Mouse (Mus musculus) heart, postnatal 10 days (tissue): ENCODE results near the gene A430078G23Rik. TPM values are rescaled to one million over a fixed set of nuclear protein-coding genes. Genes with fewer than 3 reads are reported as not detected.
A peak's percentile ranks its signal among the peaks of the same experiment; 100 is the strongest.
"Not testable (repeated sequence)": the region's sequence is repeated elsewhere in the genome, so short reads cannot be mapped to it uniquely, and the experiment has no call there.

ENCODE experiments used
- DNase-seq, 2 experiments: peaks; one replicate each; pipeline ENCODE4 v3.0.0; 2021
- intact Hi-C: fragments of 180-260 bp; cut with DNase I; formaldehyde crosslinking; loops from one replicate; pipeline ENCODE4 v1.15.1; 2025
- total RNA-seq, 2 experiments: library from RNA; stranded (reverse); gene quantifications; 2 replicates each; pipeline ENCODE4 v1.2.3; 2021

Gene A430078G23Rik
- total RNA-seq = under 1 TPM; 0.27 to 0.29 TPM

DNA sequence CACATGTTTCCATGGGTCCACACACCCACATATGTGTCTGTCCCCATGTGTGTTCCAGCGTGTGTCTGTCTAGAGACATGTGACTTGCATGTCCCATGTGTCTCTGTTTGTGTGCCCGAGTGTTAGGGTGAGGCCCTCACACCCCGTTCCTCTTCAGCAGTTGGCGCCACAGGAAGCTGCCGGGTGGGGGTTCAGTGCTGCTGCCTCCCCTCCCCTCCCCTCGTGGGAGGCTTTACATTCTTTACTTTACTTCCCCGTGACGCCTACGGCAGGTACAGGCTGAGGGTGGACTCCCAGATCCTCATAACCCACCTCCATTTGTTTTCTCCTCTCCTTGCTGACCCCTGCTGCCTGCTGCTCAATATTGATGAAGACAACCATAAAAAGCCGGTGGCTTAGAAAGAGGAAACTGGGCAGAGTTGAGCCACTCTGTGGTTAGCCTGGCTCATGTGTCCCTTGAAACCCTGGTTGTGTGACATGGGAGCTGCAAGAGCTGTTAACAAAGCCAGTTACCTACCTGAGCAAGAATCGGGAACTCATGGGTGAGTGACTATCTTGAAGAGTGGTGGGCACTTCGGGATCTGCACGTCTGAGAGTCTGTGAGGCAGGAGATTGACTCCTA lies at the start of gene A430078G23Rik:
Gene A430078G23Rik (plus strand): TSS at position 227 of the 622 bp plus-strand sequence.
- intact Hi-C loops = loop anchor here (10.0 kb wide), 2 partner anchors 92 to 322 kb away; partner anchors contain the start of genes Fcor and Trappc5
- DNase-seq = no peak

DNA sequence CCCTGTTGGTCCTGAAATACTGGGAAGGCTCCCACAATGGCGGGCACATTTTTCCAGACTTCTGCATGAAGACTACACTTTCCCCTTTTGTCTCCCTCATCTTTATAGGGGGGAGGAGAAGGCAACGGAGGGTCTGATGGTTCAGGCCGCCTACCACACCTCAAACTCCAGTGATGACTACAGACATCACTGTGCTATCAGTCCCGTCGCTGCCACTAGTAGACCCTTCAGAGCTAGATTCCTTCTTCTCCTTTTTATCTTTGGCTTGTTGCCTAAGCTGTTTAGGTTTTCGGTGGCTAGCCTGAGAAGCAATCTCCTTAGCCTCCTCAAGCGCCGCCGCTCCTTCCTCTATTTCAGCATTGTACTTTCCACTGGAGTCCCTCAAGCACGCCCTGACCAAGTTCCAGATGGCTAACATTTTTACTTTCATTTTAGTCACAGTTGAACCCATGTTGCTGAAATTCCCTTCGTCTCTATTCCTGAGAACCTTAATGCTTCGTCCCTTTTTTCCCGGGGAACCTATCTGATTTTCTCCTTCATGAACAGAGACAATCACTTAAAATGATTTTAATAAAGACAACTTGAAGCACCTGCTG lies 44.9 kb upstream of the A430078G23Rik start:
- DNase-seq, intact Hi-C loops: not testable (repeated sequence)

DNA sequence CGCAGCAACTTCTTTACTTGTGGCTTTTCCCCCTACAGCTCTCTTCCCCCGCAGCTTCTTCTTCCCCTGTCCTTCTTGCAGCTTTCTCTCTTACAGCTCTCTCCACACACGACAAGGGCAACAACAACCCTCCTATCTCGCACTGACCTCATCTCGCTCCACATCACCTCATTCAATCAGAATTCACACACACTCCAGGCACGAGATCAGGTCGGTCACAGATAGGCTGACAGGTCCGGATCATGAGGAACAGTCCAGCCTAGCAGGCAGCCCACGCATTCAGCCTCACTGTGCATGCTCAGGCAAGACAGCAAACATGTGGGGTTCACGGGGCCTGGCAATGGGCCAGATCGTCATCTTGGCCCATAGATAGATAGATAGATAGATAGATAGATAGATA lies 43.6 kb upstream of the A430078G23Rik start:
- no peak for DNase-seq
- intact Hi-C loops = no loop called here

DNA sequence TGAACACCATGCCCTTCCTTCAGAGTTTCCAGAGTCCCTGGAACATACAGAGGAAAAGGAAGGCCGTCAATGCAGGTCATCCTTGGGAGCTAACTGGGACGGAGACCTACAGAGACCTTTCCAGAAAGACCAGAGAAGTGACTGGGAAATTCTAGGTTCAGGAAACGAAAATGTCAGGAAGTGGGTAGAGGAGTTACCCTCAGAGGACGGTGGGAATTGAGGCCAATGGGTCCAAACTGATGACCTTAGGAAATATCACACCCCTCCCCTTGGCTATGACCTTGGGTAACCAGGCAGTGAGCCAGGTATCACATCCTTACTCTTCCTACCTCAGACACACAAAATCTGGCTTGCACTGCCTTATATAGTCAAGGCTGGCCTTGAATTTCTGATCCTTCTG lies 41.7 kb upstream of the A430078G23Rik start:
- no peak for DNase-seq
- intact Hi-C loops = no loop called here

DNA sequence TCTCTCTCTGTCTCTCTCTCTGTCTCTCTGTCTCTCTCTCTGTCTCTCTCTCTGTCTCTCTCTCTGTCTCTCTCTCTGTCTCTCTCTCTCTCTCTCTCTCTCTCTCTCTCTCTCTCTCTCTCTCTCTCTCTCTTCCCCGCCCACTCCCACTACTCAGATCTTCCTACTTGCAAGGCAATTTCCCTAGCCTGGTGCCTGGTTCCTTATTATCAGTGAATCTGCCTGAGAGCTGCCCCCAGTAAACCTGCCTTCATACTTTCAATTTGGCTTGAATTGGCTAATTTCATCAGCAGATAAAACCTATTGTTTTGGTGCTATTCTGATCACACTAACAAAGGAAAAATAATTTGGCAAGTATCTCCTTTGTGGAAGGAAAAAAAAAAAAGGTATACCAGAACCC lies 39.8 kb upstream of the A430078G23Rik start:
- intact Hi-C loops, DNase-seq: not testable (repeated sequence)

DNA sequence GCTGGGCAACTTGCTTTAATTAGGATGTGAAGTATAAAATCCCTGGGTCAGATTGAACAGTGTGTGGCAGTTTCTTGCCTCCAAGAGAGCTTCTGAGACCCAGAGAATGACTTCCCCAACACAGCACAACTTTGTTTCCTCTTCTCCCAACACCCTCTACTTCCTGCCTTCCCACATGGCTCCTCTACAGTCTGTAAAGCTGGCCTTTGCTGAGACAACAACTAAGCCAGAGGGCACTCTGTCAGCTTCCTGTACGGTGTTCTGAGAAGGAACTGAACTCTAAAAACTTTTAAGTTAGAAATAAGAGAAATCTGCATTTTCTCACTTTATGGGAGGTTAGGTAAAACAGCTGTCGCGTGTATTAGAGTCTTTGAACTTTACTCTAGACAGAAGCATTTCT lies 39.4 kb upstream of the A430078G23Rik start:
- no peak for DNase-seq
- intact Hi-C loops = no loop called here

DNA sequence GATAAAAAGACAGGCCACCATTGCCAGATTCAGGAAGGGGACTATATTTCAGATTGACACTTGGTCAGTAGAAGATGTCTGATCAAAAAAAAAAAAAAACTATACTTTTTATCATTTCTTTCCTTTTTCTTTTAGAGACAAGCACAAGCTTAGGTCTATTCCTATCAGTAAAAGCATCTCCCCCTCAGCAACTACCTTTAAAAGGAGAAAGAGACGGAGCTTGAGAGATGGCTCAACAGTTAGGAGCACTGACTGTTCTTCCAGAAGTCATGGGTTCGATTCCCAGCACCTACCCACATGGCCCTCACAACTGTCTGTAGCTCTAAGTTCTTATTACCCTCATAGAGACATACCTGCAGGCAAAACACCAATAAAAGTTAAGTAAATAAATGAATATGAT lies 38.9 kb upstream of the A430078G23Rik start:
- intact Hi-C loops = no loop called here
- DNase-seq = no peak

DNA sequence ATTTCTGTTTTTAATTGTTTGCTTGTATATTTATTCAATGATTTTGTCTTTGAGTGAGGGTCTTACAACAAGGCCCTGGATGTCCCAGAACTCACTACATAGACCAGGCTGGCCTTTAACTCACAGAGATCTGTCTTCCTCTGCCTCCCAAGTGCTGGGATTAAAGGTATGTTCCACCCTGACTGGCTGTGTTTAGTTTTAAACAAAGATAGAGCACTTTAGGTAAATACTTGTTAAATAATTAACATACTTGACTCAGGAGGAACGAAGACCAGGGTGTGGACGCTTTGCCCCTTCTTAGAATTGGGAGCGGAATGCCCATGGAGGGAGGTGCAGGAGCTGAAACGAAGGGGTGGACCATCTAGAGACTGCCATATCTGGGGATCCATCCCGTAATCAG lies 36.6 kb upstream of the A430078G23Rik start:
- DNase-seq = no peak
- intact Hi-C loops = no loop called here

DNA sequence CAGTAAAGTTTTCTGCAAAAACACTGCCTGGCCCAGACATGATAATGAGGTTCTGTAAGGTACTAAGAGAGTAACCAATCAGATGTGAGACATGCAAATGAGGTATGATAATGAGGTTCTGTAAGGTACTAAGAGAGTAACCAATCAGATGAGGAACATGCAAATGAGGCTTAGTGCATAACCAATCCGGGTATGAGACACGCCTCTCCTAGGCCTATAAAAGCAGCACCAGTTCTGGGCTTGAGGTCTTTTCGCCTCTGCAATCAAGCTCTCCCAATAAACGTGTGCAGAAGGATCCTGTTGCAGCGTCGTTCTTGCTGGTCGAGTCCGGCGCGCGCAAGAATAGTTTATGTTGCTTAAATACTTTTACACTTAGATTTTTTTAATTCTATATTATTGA lies 33.9 kb upstream of the A430078G23Rik start:
- intact Hi-C loops, DNase-seq: not testable (repeated sequence)

DNA sequence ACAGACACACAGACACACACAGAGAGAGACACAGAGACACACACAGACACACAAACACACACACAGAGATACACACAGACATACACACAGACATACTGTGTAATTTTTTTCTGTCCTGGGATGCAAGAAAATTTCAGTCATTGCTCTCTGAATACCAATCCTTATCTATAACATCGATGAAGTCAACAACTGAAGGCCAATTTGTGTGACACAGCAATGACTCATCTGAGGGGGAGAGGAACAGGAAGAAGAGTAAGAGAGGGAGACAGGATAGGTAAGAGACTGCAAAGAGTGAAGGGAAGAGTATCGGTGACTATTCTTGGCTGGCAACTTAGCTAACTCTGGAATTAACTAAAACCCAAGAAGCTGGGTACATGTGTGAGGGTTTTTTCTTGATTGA lies 29.0 kb upstream of the A430078G23Rik start:
- intact Hi-C loops = no loop called here
- DNase-seq = no peak

DNA sequence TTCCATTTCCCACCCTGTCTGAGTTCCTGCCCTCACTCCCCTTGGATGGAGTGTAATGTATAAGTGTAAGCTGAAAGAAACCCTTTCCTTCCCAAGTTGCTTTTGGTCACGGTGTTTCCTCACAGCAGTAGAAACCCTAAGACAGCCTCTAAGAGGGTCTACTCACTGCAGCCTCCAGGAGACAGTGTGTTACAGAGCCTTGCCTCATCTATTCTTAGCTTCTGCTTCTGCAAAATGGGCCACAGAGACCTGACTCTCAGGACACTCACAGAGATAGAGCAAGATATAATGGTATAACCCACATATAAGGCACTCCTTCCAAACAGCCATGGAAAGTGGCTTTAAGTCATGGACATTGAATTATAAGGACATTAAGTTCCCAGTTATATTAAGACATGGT lies 26.2 kb upstream of the A430078G23Rik start:
- intact Hi-C loops = loop anchor here (2.0 kb wide), 1 partner anchor 46 kb away; no protein-coding TSS in a partner anchor
- no peak for DNase-seq

DNA sequence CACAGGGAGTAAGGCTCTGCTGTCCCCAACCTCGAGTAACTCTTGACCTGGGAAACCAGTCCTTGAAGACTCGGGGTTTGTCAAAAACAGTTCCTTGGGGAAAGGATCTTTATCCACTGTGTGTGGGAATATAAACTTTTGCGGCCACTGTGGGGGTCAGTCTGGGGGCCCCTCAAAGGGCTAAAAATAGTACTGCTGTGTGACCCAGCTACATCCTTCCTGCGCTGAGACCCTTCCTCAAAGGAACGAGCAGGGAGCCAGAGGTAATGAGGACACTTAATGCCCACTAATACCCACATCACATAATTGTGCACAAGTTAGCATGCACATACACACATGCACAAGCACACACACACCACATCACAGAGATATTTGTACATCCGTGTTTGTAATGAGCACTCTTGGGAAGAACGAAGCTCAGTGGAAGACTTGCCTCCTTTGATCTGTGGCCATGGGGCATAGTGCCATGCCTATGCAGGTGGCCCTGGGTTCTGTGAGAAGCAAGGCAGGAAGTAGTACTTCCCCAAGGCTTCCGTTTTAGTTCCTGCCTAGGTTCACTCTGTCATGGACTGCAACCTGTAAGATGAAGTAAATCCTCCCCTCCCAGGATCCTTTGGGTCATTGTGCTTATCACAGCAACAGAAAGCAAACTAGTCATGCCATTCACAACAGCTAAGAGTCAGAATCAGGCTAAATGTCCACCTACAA lies 25.5 kb upstream of the A430078G23Rik start:
- intact Hi-C loops = loop anchor here (2.0 kb wide), 1 partner anchor 47 kb away; no protein-coding TSS in a partner anchor
- DNase-seq = no peak

DNA sequence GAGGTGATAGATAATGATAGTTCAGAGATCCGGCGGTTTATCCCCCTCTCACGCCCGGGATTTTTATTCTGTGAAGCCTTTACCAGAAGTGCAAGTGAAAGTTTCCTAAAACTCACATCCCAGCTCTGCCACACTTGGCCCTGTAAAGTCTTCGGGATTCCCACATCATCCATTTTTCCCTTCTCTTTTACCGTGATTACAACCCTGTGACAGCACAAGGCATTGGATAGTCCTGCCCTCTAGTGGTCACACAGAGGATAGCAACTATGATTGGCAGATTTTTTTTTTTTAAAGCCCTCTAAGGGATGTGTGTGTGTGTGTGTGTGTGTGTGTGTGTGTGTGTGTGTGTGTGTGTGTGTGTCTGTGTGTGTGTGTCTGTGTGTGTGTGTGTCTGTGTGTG lies 22.6 kb upstream of the A430078G23Rik start:
- peak; percentile 55 to 75 for DNase-seq
- intact Hi-C loops = loop anchor here (1.0 kb wide), 1 partner anchor 150 kb away; no protein-coding TSS in a partner anchor

DNA sequence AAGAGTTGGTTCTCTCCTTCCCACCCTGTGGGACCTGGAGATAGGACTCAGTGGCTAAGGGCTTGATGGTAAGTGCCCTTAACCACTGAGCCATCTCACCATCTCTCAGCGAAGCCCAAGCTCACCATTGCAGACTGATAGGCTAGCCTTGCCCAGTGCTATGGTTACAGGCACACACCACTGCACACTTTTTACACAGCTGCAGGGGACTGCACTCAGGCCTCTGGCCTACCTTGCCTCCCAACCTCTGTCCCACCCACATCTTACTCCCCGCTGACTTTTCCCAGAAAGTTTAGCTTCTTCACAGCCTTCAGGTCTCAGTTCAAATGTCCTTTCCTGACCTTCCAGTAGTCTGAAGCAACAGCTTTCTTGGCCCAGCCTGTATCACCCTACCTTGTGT lies 21.5 kb upstream of the A430078G23Rik start:
- intact Hi-C loops = loop anchor here (1.0 kb wide), 1 partner anchor 151 kb away; no protein-coding TSS in a partner anchor
- no peak for DNase-seq

DNA sequence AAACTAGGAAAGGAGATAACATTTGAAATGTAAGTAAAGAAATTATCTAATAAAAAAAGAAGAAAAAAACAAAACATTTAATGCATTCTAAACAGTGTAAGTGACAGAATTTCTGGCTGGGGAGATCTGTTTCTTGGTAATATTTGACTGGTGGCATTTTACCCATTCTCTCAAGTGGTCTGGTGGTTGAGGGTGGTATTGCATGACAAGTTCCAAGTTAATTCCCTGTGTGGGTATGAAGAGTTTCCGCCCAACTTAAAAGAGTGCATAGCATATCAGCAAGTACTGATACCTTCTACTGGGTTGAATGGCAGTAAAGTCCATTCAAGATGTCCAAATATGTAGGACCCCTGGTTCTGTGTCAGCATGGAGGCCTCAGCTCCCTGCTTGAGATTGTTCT lies 17.3 kb upstream of the A430078G23Rik start:
- intact Hi-C loops = no loop called here
- no peak for DNase-seq

DNA sequence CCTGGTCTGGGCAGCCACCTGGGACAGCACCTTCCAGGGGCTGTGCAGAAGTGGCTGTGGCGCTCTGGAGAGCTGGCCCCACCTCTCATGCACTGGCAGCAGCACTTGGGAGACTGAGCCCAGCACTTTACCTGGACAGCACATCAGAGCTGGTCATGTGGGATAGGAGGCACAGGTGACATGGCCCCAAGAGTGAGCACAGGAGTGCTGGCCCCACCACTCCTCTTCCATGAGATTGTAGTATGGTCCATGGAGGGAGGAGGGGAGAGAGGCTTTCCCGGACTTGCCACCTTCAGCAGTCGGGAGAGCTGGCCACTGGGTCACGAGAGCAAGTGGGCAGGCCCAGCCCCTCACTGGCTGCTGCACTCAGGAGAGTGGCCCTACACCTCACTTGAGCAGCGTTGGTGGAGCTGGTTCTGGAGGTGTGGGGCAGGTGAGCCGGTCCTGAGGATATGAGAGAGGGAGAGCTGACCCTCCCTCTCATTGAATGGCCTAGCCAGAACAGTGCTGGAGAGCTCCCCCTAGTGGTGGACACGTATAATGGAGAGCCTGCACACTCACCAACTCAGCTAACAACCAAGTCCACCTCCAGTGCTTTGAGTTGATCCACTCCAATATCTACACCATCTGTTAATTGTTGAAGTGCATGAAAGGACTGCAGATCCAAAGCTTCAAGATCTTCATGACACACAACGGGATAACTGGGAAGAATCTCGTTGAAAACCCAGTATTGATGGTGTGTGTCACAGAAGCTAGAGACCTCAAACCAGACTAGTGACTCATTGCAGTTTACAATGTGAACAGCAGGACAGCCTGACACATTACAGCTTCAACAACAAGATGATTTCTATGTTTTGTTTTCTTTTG lies 16.3 kb upstream of the A430078G23Rik start:
- peak; percentile 39 to 60 for DNase-seq

DNA sequence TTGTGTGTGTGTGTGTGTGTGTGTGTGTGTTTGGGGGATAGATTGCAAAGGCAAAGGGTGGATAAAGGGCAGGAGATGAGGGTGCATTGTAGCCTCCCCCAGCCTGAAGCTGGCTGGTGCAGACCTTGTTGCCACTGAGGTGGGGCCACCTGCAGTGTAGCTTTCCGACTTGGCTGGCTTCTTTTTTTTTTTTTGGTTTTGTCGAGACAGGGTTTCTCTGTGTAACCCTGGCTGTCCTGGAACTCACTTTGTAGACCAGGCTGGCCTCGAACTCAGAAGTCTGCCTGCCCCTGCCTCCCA lies 15.7 kb upstream of the A430078G23Rik start:
- intact Hi-C loops, DNase-seq: not testable (repeated sequence)

More for the DNA sequence above, 16.3 kb upstream of the A430078G23Rik start:
- intact Hi-C loops = no loop called here

DNA sequence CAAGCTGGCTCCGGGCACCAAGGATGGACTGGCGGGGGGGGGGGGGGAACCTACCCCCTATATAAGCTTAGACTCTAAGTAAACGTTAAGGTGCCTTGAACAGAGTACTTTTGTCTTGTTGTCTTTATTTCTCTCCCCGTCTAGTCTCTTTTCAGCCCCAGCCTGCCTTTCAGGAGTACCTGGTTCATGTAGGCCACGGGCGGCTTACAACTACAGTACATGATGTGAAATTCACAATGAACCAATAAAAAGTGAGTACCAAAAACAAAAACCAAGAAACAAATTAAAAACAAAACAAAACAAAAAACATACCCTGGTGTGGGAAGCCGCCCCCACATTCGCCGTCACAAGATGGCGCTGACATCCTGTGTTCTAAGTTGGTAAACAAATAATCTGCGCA lies 15.2 kb upstream of the A430078G23Rik start:
- DNase-seq = no peak
- intact Hi-C loops = no loop called here

DNA sequence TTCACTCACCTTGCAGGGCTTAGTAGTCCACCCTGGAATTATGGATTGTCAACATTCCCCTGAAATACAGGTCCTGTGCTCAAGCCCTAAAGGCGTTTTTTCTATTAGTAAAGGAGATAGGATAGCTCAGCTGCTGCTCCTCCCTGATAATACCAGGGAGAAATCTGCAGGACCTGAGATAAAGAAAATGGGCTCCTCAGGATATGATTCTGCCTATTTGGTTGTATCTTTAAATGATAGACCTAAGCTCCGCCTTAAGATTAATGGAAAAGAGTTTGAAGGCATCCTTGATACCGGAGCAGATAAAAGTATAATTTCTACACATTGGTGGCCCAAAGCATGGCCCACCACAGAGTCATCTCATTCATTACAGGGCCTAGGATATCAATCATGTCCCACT lies 12.5 kb upstream of the A430078G23Rik start:
- intact Hi-C loops, DNase-seq: not testable (repeated sequence)

DNA sequence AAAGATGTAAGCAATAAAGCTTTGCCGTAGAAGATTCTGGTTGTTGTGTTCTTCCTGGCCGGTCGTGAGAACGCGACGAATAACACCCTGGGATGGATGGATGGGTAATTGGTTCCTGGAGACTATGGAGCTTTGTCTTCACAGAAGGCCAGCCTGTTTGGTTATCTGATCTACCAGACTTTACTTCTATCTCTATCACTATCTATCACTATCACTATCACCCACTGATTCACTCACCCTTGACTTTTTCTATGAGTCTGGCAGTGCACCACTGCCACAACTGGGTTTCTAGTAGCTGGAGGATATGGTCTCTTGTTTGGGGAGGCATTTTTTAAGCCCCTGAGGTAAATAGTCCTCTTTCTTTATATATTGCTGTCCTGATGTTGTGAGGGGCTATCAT lies 7.9 kb upstream of the A430078G23Rik start:
- intact Hi-C loops = no loop called here
- no peak for DNase-seq
